Mouse (Mus musculus) neural tube, embryonic 11.5 days (tissue): ENCODE measurements around the gene Lrrc8b. TPM values are rescaled to one million over a fixed set of nuclear protein-coding genes. Genes with fewer than 3 reads are reported as not detected.

Experiments
- ATAC-seq: fragments of 200-750 bp; cut with Nextera tagmentation; 2 replicates; pipeline ENCODE4 v1.8.0; 2017; ENCODE audit warnings: moderate number of reproducible peaks, mild to moderate bottlenecking, moderate TSS enrichment, moderate library complexity; ENCODE audit not compliant: insufficient read depth, low FRiP score, low TSS enrichment
- DNase-seq: peaks from one replicate; pipeline ENCODE4 v3.0.0-alpha.2; 2015; ENCODE audit warnings: low spot score
- H3K27ac ChIP-seq: fragments of 300-500 bp; sonication (generic); 2 replicates; pipeline ENCODE4 v1.5.1; 2014; ENCODE audit warnings: low read depth, mild to moderate bottlenecking, low read length
- H3K27me3 ChIP-seq: fragments of 300-500 bp; sonication (generic); 2 replicates; pipeline ENCODE4 v1.6.1; 2014; ENCODE audit warnings: mild to moderate bottlenecking, low read length, mixed read lengths; ENCODE audit not compliant: control insufficient read depth, insufficient read depth
- H3K36me3 ChIP-seq: fragments of 300-500 bp; sonication (generic); 2 replicates; pipeline ENCODE4 v1.6.1; 2014; ENCODE audit warnings: mild to moderate bottlenecking, low read length, moderate library complexity, mixed read lengths; ENCODE audit not compliant: control insufficient read depth, insufficient read depth
- H3K4me1 ChIP-seq: fragments of 300-500 bp; sonication (generic); 2 replicates; pipeline ENCODE4 v1.6.1; 2014; ENCODE audit warnings: low read length, mixed read lengths; ENCODE audit not compliant: control insufficient read depth, insufficient read depth
- H3K4me2 ChIP-seq: fragments of 300-500 bp; sonication (generic); 2 replicates; pipeline ENCODE4 v1.6.1; 2014; ENCODE audit warnings: low read depth, mild to moderate bottlenecking, moderate library complexity
- H3K4me3 ChIP-seq: fragments of 300-500 bp; sonication (generic); 2 replicates; pipeline ENCODE4 v1.5.1; 2014; ENCODE audit warnings: low read depth, low read length
- H3K9ac ChIP-seq: fragments of 300-500 bp; sonication (generic); 2 replicates; pipeline ENCODE4 v1.6.1; 2014; ENCODE audit warnings: mild to moderate bottlenecking, low read length
- H3K9me3 ChIP-seq: fragments of 300-500 bp; sonication (generic); 2 replicates; pipeline ENCODE4 v1.6.1; 2016; ENCODE audit warnings: low read length; ENCODE audit not compliant: control insufficient read depth
- WGBS: fragments of 180-500 bp; shearing (Covaris S2); extraction: QIAGEN DNeasy Blood & Tissue Kit; methylation state at CpG from one replicate; pipeline ENCODE4 v1.1.7; 2014; 5-methylcytosine and 5-hydroxymethylcytosine counted together
- polyA plus RNA-seq: library from polyadenylated mRNA; unstranded; fragments of >200 nt; fragmentation: Nextera tagmentation; extraction: Ambion mirVana; gene quantifications from 2 replicates; pipeline ENCODE4 v1.2.1, GENCODE M21; 2014

Gene Lrrc8b
- 12.7 and 14.8 TPM in 2 replicates for polyA plus RNA-seq

DNA sequence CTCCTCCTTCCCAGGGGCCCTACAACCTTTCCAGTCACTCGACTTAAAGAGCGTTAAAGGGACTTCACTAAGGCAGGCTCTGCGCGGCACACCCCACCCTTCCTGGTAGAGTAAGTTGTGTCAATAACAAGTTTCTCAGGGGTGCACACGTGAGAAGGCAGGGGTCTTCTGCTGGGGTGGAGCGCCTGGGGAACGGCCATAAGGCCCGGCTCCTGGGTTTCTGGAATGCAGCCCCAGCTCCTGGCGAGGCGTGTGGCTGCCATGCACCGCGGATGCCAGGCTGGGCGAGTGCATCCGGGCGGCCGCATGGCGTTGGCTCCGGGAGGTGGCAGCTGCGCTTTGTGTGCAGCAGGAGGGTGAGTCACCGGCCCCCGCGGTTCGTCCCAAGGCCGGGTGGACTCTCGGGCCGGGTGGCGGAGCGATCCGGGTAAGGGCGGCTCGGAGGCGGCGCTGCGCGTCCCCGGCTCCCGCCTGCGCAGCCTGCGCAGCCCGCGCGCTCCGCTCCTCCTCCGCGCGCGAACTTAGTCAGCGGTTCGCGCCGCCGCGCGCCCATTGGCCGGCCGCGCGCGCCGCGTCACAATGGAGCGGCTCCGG, at the start of gene Lrrc8b:
Gene Lrrc8b, plus strand, starts transcription at position 578 of the 594 bp plus-strand sequence.
- ATAC-seq: peak; percentile 92
- Histone ChIP-seq H3K4me2 (peak within 1 kb of the TSS; percentile 94), H3K4me3 (peak within 1 kb of the TSS; percentile 90), H3K27me3 (no peaks in the 10 kb centered on the region), H3K27ac (peak within 1 kb of the TSS; percentile 75), H3K9me3 (no peaks in the 10 kb centered on the region), H3K4me1 (peaks cover 2% of the 10 kb centered on the region; the same call in 1 of the 2 replicates), H3K9ac (peak within 1 kb of the TSS; percentile 96), H3K36me3 (no peaks in the 10 kb centered on the region)
- DNase-seq: peak; percentile 91
- WGBS: under 1% methylated on average over 52 of the region's 63 CpGs

DNA sequence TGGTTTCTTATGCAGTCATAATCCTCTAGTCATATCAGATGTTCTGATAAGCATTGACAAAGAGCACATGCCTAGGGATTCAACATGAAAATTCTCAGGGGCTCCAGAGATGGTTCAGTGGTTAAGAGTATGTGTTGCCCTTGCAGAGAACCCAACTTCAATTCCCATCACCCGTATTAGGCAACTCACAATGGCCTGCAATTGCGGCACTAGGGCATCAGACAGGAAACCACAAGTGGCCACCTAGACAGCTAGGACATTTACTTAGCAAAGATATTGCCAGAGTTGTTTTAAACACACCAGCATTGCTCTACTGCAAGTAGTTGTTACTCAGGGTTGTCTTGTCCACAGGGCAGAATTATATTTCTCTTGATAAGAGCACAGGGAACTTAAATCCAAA, 34.1 kb upstream of the Lrrc8b start:
- WGBS: 94% methylated on average over 2 of the region's 2 CpGs
- no peaks in the 10 kb centered on the region for H3K4me1 ChIP-seq
- H3K36me3 ChIP-seq: no peaks in the 10 kb centered on the region
- H3K4me2 ChIP-seq: no peak overlapping the region
- no peaks in the 10 kb centered on the region for H3K9me3 ChIP-seq
- no peak overlapping the region for H3K9ac ChIP-seq
- no peak overlapping the region for H3K4me3 ChIP-seq
- no peak overlapping the region for H3K27ac ChIP-seq
- ATAC-seq: no peak
- H3K27me3 ChIP-seq: no peaks in the 10 kb centered on the region
- DNase-seq: no peak

DNA sequence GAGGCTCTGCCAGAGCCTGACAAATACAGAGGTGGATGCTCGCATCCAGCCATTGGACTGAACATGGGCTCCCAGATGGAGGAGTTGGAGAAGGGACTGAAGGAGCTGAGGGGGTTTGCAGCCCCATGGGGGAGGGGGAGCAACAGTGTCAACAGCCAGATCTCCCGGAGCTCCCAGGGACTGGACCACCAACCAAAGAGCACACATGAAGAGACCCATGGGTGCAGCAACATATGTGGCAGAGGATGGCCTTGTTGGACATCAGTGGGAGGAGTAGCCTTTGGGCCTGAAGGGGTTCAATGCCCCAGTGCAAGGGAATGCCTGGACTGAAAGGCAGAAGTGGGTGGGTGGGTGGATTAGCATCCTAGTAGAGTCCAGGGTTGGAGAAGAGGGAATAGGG, 25.2 kb upstream of the Lrrc8b start:
- Histone ChIP-seq H3K9me3 (peaks cover 3% of the 10 kb centered on the region; the same call in 1 of the 2 replicates), H3K4me3 (no peak overlapping the region), H3K27ac (no peak overlapping the region), H3K4me1 (no peaks in the 10 kb centered on the region), H3K36me3 (no peaks in the 10 kb centered on the region), H3K27me3 (no peaks in the 10 kb centered on the region), H3K4me2 (no peak overlapping the region), H3K9ac (no peak overlapping the region)
- 94% methylated on average over 2 of the region's 2 CpGs for WGBS
- no peak for DNase-seq
- no peak for ATAC-seq

DNA sequence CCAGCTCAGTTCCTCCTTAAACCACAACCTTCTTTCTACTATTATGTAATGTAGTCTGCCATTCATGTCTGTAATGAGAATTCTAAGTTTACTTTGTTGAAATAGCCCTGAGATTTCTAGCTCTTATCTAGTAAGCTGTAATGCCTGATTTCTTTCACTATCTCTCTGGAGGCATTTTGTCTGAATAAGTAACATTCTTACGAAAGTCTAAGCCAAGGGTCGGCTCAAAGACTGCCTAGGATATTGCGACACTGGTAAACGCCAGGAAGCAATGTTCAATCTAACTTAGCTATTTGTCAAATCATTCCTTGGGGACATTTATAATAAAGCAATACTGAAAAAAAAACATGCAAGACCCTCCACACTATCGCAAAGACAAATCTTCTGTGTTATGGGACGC, 21.8 kb upstream of the Lrrc8b start:
- no peaks in the 10 kb centered on the region for H3K27me3 ChIP-seq
- H3K9me3 ChIP-seq: peaks cover 3% of the 10 kb centered on the region; the same call in 1 of the 2 replicates
- 98% methylated on average over 6 of the region's 6 CpGs for WGBS
- H3K36me3 ChIP-seq: no peaks in the 10 kb centered on the region
- no peak for DNase-seq
- H3K4me1 ChIP-seq: no peaks in the 10 kb centered on the region
- no peak overlapping the region for H3K9ac ChIP-seq
- H3K27ac ChIP-seq: no peak overlapping the region
- ATAC-seq: no peak
- no peak overlapping the region for H3K4me2 ChIP-seq
- H3K4me3 ChIP-seq: no peak overlapping the region

DNA sequence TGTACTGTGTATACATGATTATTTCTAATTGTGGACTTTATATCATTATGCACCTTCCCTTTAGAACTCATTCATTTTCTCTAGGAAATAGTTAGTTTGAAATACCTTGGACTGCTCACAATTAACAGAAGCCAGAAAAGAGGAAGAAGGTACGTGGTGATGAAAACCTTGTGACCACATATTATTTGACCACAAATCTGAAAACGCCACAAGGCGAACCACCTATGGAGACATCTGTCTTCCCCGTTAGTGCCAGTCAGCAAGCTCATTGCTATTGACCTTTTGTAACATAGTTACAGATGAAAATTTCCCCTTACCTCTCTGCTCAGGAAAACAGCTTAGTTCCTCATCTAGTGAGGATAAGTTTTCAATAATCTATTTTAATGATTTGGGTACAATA, 20.4 kb upstream of the Lrrc8b start:
- Histone ChIP-seq H3K4me3 (no peak overlapping the region), H3K27me3 (no peaks in the 10 kb centered on the region), H3K27ac (no peak overlapping the region), H3K4me2 (no peak overlapping the region), H3K9me3 (peaks cover 3% of the 10 kb centered on the region; the same call in 1 of the 2 replicates), H3K9ac (no peak overlapping the region), H3K36me3 (no peaks in the 10 kb centered on the region), H3K4me1 (0 out of 2 replicates have a peak, but pooled peaks cover 3% of the 10 kb centered on the region)
- ATAC-seq (no peak), DNase-seq (no peak)
- 89% methylated on average over 4 of the region's 4 CpGs for WGBS

DNA sequence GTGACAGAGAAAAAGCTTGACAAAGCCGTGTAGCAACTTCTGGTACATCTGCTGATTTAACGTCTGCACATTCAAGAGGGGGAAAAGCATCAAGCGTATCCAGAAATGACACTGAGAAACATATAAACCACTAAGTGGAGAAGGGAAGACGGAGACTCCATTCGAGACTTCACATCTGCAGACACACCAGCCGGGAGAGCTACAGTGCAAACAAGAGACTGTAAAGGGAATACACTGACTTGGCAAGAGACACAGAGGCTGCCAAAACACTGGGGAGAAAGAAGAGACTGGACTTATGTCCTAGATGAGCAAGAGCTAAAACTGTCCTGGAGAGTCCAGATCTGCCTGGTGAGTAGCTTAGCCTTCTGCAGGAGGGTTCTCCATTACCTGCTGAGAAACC, 16.6 kb upstream of the Lrrc8b start:
- Histone ChIP-seq H3K36me3 (no peaks in the 10 kb centered on the region), H3K4me1 (0 out of 2 replicates have a peak, but pooled peaks cover 3% of the 10 kb centered on the region), H3K4me2 (no peak overlapping the region), H3K4me3 (no peak overlapping the region), H3K9ac (no peak overlapping the region), H3K27ac (no peak overlapping the region), H3K9me3 (peaks cover 3% of the 10 kb centered on the region; the same call in 1 of the 2 replicates), H3K27me3 (no peaks in the 10 kb centered on the region)
- no peak for ATAC-seq
- DNase-seq: no peak
- WGBS: 77% methylated on average over 6 of the region's 6 CpGs

DNA sequence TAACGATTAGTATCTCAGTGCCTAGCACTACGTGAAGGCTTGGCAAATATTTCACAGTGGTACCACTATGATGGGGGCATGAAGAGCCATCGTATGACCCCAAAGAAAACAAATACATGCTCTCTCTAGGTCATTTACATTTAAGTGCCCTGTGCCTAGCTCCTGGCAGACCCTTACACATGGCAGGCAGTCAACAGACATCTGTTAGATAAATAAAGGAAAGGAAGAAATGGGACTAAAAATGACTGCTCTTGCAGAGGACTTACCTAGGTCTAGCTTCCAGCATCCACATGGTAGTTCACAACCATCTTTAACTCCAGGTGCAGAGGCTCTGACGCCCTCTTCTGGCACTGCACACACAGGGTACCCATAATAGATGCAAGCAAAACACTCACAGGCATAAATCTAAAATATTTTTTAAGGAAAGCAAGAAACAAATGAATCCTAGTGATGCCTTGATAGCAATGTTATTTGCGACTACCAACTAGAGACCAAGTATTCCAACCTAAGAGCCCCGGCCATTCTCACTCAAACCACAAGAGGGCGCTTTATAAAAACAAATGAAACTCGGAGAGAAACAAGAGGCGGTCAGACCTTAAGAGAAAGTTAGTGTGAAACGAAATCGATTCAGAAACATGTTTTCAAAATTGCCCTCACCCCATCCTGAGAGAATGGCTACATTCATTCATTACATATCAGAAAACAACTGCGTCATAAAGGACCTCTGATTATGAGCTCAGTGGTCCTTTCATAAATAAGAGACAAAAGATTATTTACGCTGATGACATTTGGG, 15.7 kb upstream of the Lrrc8b start:
- ATAC-seq: peak; percentile 51
- Histone ChIP-seq H3K27me3 (no peaks in the 10 kb centered on the region), H3K4me1 (0 out of 2 replicates have a peak, but pooled peaks cover 3% of the 10 kb centered on the region), H3K27ac (peak overlapping the region; percentile 5; the same call in 1 of the 2 replicates), H3K9me3 (peaks cover 1% of the 10 kb centered on the region; the same call in 1 of the 2 replicates), H3K4me2 (peak overlapping the region; percentile 38), H3K9ac (no peak overlapping the region), H3K36me3 (no peaks in the 10 kb centered on the region), H3K4me3 (0 out of 2 replicates have a peak overlapping the region, but pooled peaks have one; percentile 1)
- peak; percentile 74 for DNase-seq
- 31% methylated on average over 13 of the region's 13 CpGs for WGBS

DNA sequence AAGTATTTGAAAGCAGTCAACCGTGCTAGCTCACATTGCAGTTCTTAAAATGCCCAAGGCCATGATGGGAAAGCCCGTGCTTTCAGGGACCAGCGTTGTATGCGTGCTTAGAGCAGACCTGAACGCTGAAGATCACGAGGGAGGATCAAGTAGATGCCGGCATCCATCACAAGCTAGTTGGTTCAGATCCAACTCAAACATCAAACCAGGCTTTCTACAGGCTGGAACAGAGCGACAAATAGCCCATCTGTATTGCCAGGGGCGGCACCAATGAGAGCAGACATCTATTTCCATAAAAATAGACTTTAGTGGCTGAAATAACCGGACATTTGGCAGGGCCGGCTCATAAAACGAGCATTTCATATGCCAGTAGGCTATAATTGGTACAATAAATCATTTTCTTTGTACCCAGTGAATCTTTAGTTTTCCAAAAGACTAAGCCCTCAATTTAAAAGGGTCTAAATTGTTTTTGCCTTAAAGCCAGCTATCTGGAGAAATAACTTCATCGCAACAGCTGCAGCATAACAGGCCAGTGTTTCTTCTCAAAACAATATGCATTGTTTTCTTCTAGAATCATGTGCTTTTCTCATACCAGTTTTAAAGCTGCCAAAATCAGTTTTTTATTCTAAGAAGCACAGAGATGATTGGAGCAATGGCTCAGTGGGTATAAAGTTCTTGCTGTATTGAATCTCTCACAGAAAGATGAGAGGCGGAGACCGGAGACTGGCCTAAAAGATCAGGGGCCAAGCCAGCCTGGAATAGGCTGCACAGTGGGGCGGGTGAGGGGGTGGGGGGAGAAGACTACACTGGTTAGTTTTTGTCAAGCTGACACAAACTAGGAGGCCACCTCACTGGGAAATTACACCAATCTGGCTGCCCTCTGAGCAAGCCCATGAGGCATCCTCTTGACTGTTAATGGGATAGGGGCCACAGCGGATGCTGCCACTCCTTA, 14.9 kb upstream of the Lrrc8b start:
- Histone ChIP-seq H3K27me3 (no peaks in the 10 kb centered on the region), H3K9ac (no peak overlapping the region; the same call in 1 of the 2 replicates), H3K9me3 (no peaks in the 10 kb centered on the region), H3K4me2 (peak overlapping the region; percentile 38), H3K4me3 (0 out of 2 replicates have a peak overlapping the region, but pooled peaks have one; percentile 1), H3K4me1 (0 out of 2 replicates have a peak, but pooled peaks cover 3% of the 10 kb centered on the region), H3K36me3 (no peaks in the 10 kb centered on the region), H3K27ac (peak overlapping the region; percentile 5)
- ATAC-seq: peak; percentile 75
- DNase-seq: peak; percentile 56
- 42% methylated on average over 17 of the region's 17 CpGs for WGBS
